Mouse (Mus musculus): ENCODE results near the gene Kcng3. TPM values are rescaled to one million over a fixed set of nuclear protein-coding genes. Genes with fewer than 3 reads are reported as not detected.

Gene Kcng3
- polyA plus RNA-seq (2014; fragmentation: Nextera tagmentation; extraction: Ambion mirVana), result not detected in 2 replicates

- Histone ChIP-seq H3K27ac (ENCODE audit: low read depth, low read length) (no peak within 1 kb of the TSS), H3K27me3 (ENCODE audit: control insufficient read depth, insufficient read depth, low read length) (peaks cover 66% of the 10 kb centered on the region), H3K36me3 (ENCODE audit: control insufficient read depth, insufficient read depth, low read length) (no peaks in the 10 kb centered on the region), H3K9ac (ENCODE audit: low read length) (peak within 1 kb of the TSS; percentile 35), H3K4me3 (ENCODE audit: low read depth, low read length) (peak within 1 kb of the TSS; percentile 48), H3K9me3 (ENCODE audit: control insufficient read depth, low read length) (no peaks in the 10 kb centered on the region), H3K4me2 (ENCODE audit: low read depth, low read length, severe bottlenecking) (peak within 1 kb of the TSS; percentile 81), H3K4me1 (replicated peaks; ENCODE audit: control insufficient read depth, insufficient read depth, low read length) (peaks cover 19% of the 10 kb centered on the region)
- DNase-seq (ENCODE audit: low spot score) (peak; percentile 70), ATAC-seq (replicated peaks; ENCODE audit: low FRiP score) (peak; percentile 53)
- under 1% methylated on average over 64 of the region's 86 CpGs for WGBS
Observed at GRCm38 (mm10) chr17:83631783-83632652, at the start of gene Kcng3. TSS of gene Kcng3 (minus strand) at chr17:83631895.

GRCm38 (mm10) chr17:83677370-83677769 is 45.7 kb upstream of the Kcng3 start:
- no peaks in the 10 kb centered on the region for H3K4me1 ChIP-seq (replicated peaks; ENCODE audit: control insufficient read depth, insufficient read depth, low read length)
- DNase-seq (ENCODE audit: low spot score) (no peak), ATAC-seq (replicated peaks; ENCODE audit: low FRiP score) (no peak)
- H3K4me3 ChIP-seq (ENCODE audit: low read depth, low read length), result no peak overlapping the region
- H3K36me3 ChIP-seq (ENCODE audit: control insufficient read depth, insufficient read depth, low read length), result no peaks in the 10 kb centered on the region
- H3K9me3 ChIP-seq (ENCODE audit: control insufficient read depth, low read length), result no peaks in the 10 kb centered on the region
- no peak overlapping the region for H3K27ac ChIP-seq (ENCODE audit: low read depth, low read length)
- no peak overlapping the region for H3K4me2 ChIP-seq (ENCODE audit: low read depth, low read length, severe bottlenecking)
- no peak overlapping the region for H3K9ac ChIP-seq (ENCODE audit: low read length)
- H3K27me3 ChIP-seq (ENCODE audit: control insufficient read depth, insufficient read depth, low read length), result no peaks in the 10 kb centered on the region
- 67% methylated on average over 1 of the region's 1 CpGs for WGBS

GRCm38 (mm10) chr17:83672685-83673084 is 41.0 kb upstream of the Kcng3 start:
- H3K27me3 ChIP-seq (ENCODE audit: control insufficient read depth, insufficient read depth, low read length), result no peaks in the 10 kb centered on the region
- H3K36me3 ChIP-seq (ENCODE audit: control insufficient read depth, insufficient read depth, low read length), result no peaks in the 10 kb centered on the region
- DNase-seq (ENCODE audit: low spot score) (no peak), ATAC-seq (replicated peaks; ENCODE audit: low FRiP score) (no peak)
- no peaks in the 10 kb centered on the region for H3K9me3 ChIP-seq (ENCODE audit: control insufficient read depth, low read length)
- no peaks in the 10 kb centered on the region for H3K4me1 ChIP-seq (replicated peaks; ENCODE audit: control insufficient read depth, insufficient read depth, low read length)
- H3K4me3 ChIP-seq (ENCODE audit: low read depth, low read length), result no peak overlapping the region
- WGBS, result 82% methylated on average over 4 of the region's 4 CpGs
- H3K27ac ChIP-seq (ENCODE audit: low read depth, low read length), result no peak overlapping the region
- H3K4me2 ChIP-seq (ENCODE audit: low read depth, low read length, severe bottlenecking), result no peak overlapping the region
- no peak overlapping the region for H3K9ac ChIP-seq (ENCODE audit: low read length)

- no peak overlapping the region for H3K4me2 ChIP-seq (ENCODE audit: low read depth, low read length, severe bottlenecking)
Observed at GRCm38 (mm10) chr17:83667934-83668690, 36.4 kb upstream of the Kcng3 start.

GRCm38 (mm10) chr17:83666597-83667287 is 35.0 kb upstream of the Kcng3 start:
- Histone ChIP-seq H3K27ac (ENCODE audit: low read depth, low read length) (no peak overlapping the region), H3K27me3 (ENCODE audit: control insufficient read depth, insufficient read depth, low read length) (no peaks in the 10 kb centered on the region), H3K9me3 (ENCODE audit: control insufficient read depth, low read length) (no peaks in the 10 kb centered on the region), H3K4me3 (ENCODE audit: low read depth, low read length) (no peak overlapping the region), H3K9ac (ENCODE audit: low read length) (no peak overlapping the region), H3K4me2 (ENCODE audit: low read depth, low read length, severe bottlenecking) (no peak overlapping the region), H3K36me3 (ENCODE audit: control insufficient read depth, insufficient read depth, low read length) (no peaks in the 10 kb centered on the region), H3K4me1 (replicated peaks; ENCODE audit: control insufficient read depth, insufficient read depth, low read length) (no peaks in the 10 kb centered on the region)
- WGBS, result 83% methylated on average over 13 of the region's 13 CpGs
- no peak for DNase-seq (ENCODE audit: low spot score)
- ATAC-seq (replicated peaks; ENCODE audit: low FRiP score), result no peak

More at GRCm38 (mm10) chr17:83667934-83668690, 36.4 kb upstream of the Kcng3 start:
- Histone ChIP-seq H3K36me3 (ENCODE audit: control insufficient read depth, insufficient read depth, low read length) (no peaks in the 10 kb centered on the region), H3K4me1 (replicated peaks; ENCODE audit: control insufficient read depth, insufficient read depth, low read length) (no peaks in the 10 kb centered on the region), H3K9me3 (ENCODE audit: control insufficient read depth, low read length) (no peaks in the 10 kb centered on the region), H3K9ac (ENCODE audit: low read length) (no peak overlapping the region), H3K27ac (ENCODE audit: low read depth, low read length) (no peak overlapping the region), H3K4me3 (ENCODE audit: low read depth, low read length) (no peak overlapping the region), H3K27me3 (ENCODE audit: control insufficient read depth, insufficient read depth, low read length) (no peaks in the 10 kb centered on the region)
- WGBS, result 93% methylated on average over 3 of the region's 3 CpGs
- ATAC-seq (replicated peaks; ENCODE audit: low FRiP score) (no peak), DNase-seq (ENCODE audit: low spot score) (no peak)

- Histone ChIP-seq H3K36me3 (ENCODE audit: control insufficient read depth, insufficient read depth, low read length) (no peaks in the 10 kb centered on the region), H3K4me3 (ENCODE audit: low read depth, low read length) (no peak overlapping the region), H3K27me3 (ENCODE audit: control insufficient read depth, insufficient read depth, low read length) (no peaks in the 10 kb centered on the region), H3K9me3 (ENCODE audit: control insufficient read depth, low read length) (no peaks in the 10 kb centered on the region), H3K9ac (ENCODE audit: low read length) (no peak overlapping the region), H3K27ac (ENCODE audit: low read depth, low read length) (no peak overlapping the region), H3K4me1 (replicated peaks; ENCODE audit: control insufficient read depth, insufficient read depth, low read length) (no peaks in the 10 kb centered on the region), H3K4me2 (ENCODE audit: low read depth, low read length, severe bottlenecking) (no peak overlapping the region)
- 41% methylated on average over 8 of the region's 8 CpGs for WGBS
- ATAC-seq (replicated peaks; ENCODE audit: low FRiP score) (no peak), DNase-seq (ENCODE audit: low spot score) (no peak)
Observed at GRCm38 (mm10) chr17:83664761-83665160, 33.1 kb upstream of the Kcng3 start.

- 83% methylated on average over 1 of the region's 1 CpGs for WGBS
- Histone ChIP-seq H3K4me1 (replicated peaks; ENCODE audit: control insufficient read depth, insufficient read depth, low read length) (no peaks in the 10 kb centered on the region), H3K9me3 (ENCODE audit: control insufficient read depth, low read length) (no peaks in the 10 kb centered on the region), H3K9ac (ENCODE audit: low read length) (no peak overlapping the region), H3K4me3 (ENCODE audit: low read depth, low read length) (no peak overlapping the region), H3K4me2 (ENCODE audit: low read depth, low read length, severe bottlenecking) (no peak overlapping the region), H3K27me3 (ENCODE audit: control insufficient read depth, insufficient read depth, low read length) (no peaks in the 10 kb centered on the region), H3K36me3 (ENCODE audit: control insufficient read depth, insufficient read depth, low read length) (no peaks in the 10 kb centered on the region), H3K27ac (ENCODE audit: low read depth, low read length) (no peak overlapping the region)
- ATAC-seq (replicated peaks; ENCODE audit: low FRiP score), result no peak
- DNase-seq (ENCODE audit: low spot score), result no peak
Observed at GRCm38 (mm10) chr17:83658943-83659342, 27.2 kb upstream of the Kcng3 start.

- Histone ChIP-seq H3K36me3 (ENCODE audit: control insufficient read depth, insufficient read depth, low read length) (no peaks in the 10 kb centered on the region), H3K4me3 (ENCODE audit: low read depth, low read length) (no peak overlapping the region), H3K27ac (ENCODE audit: low read depth, low read length) (no peak overlapping the region), H3K9ac (ENCODE audit: low read length) (no peak overlapping the region), H3K4me2 (ENCODE audit: low read depth, low read length, severe bottlenecking) (no peak overlapping the region), H3K27me3 (ENCODE audit: control insufficient read depth, insufficient read depth, low read length) (no peaks in the 10 kb centered on the region), H3K4me1 (replicated peaks; ENCODE audit: control insufficient read depth, insufficient read depth, low read length) (no peaks in the 10 kb centered on the region), H3K9me3 (ENCODE audit: control insufficient read depth, low read length) (no peaks in the 10 kb centered on the region)
- ATAC-seq (replicated peaks; ENCODE audit: low FRiP score) (no peak), DNase-seq (ENCODE audit: low spot score) (no peak)
- 73% methylated on average over 9 of the region's 9 CpGs for WGBS
Observed at GRCm38 (mm10) chr17:83657375-83657774, 25.7 kb upstream of the Kcng3 start.

Measured in forebrain, embryonic 11.5 days (tissue).